Mouse (Mus musculus) embryonic facial prominence, embryonic 11.5 days (tissue): ENCODE results near the gene Celf6. TPM values are rescaled to one million over a fixed set of nuclear protein-coding genes. Genes with fewer than 3 reads are reported as not detected.

Source experiments
- polyA plus RNA-seq: library from polyadenylated mRNA; unstranded; fragments of >200 nt; fragmentation: Nextera tagmentation; extraction: Ambion mirVana; gene quantifications from 2 replicates; pipeline ENCODE4 v1.2.1, GENCODE M21; 2014

Gene Celf6
- polyA plus RNA-seq, 1 experiment from 2014 or later: 1.7 TPM

Other genes starting within 250 kb of the Celf6 start
- 18.8 and 19.3 TPM in 2 replicates for gene Bbs4, start 224.4 kb upstream of the Celf6 start, polyA plus RNA-seq
- gene Arih1, start 91.3 kb upstream of the Celf6 start, polyA plus RNA-seq: 20.4 and 21.1 TPM in 2 replicates
- 49.4 and 64.0 TPM in 2 replicates for gene Hexa, start 38.4 kb upstream of the Celf6 start, polyA plus RNA-seq
- gene Tmem202, start 38.1 kb upstream of the Celf6 start, polyA plus RNA-seq: not detected in 2 replicates
- 36.8 and 43.6 TPM in 2 replicates for gene Parp6, start 39.4 kb downstream of the Celf6 start, polyA plus RNA-seq
- gene Pkm, start 78.5 kb downstream of the Celf6 start, polyA plus RNA-seq: 1,805 and 1,941 TPM in 2 replicates
- gene Gramd2, start 102.2 kb downstream of the Celf6 start, polyA plus RNA-seq: 0.31 and 1.0 TPM in 2 replicates
- 18.8 and 22.1 TPM in 2 replicates for gene Senp8, start 172.8 kb downstream of the Celf6 start, polyA plus RNA-seq
- gene Myo9a, start 173.0 kb downstream of the Celf6 start, polyA plus RNA-seq: 13.3 and 15.7 TPM in 2 replicates